Mouse (Mus musculus) embryo, embryonic 9.5 days (tissue): ENCODE data around the gene Olfr1099.

Experiments
- DNase-seq: peaks from one replicate; pipeline ENCODE4 v3.0.0-alpha.2; 2017; ENCODE audit errors: extremely low spot score

The Olfr1099 gene

DNA sequence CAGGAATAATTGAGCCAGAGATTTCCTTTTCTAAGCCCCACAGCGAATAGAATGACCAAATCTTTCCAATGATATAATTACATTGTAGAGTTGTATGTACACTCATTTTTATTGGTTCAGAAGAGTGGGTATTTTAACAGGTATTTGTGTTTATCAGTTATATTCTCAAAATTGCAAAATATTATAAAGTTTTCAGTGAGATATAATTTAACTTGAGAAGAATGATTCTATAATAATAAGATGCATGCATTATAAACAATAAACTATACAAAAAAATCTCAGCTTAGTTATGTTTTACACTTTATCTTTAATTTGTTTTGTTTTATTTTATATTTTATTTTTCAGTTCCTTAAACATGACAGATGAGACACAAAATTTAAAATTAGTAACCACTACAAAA, at the start of gene Olfr1099:
Gene Olfr1099, minus strand, starts transcription at position 101 of the 400 bp plus-strand sequence.
- no peak for DNase-seq

DNA sequence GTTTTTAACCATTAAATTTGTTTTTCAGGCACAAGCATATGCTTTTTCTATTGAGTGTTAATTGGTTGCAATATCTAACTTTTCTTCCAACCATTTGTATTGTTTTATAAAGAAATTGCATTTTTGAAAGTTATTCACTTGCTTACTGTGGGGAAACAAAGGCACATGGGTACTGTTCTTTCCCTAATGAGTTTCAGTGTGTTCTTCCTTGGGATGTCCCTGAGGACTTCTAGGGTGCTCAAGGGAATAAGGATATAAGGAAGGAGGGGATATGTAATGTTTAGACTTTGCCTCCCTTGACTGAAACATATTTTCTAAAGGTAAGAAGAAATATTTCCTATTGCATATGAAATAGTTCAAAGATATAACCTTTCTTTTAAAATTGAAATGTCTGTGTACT, 37.6 kb upstream of the Olfr1099 start, which contains the start of gene Olfr1102:
Gene Olfr1102, plus strand, starts transcription at position 301 of the 400 bp plus-strand sequence.
- DNase-seq = no peak

DNA sequence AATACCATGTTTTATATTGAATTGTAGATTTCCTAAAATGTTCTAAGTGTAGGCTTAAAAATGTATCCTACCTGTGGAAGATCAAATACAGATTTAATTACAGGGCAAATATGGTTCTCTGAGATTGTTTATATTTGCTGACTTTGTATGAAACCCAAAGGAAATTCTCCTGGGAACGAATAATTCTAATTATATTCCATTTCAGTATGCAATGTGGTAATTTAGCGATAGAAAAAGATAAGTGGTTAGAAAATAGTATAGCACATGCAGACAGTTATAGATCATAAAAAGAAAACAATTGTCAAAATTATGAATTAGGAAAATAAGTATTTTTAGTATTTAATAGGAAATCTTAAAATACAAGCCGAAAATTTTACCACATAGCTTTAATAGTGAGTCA, 30.6 kb upstream of the Olfr1099 start, which contains the start of gene Olfr1101:
Gene Olfr1101, minus strand, starts transcription at position 101 of the 400 bp plus-strand sequence.
- DNase-seq = no peak

DNA sequence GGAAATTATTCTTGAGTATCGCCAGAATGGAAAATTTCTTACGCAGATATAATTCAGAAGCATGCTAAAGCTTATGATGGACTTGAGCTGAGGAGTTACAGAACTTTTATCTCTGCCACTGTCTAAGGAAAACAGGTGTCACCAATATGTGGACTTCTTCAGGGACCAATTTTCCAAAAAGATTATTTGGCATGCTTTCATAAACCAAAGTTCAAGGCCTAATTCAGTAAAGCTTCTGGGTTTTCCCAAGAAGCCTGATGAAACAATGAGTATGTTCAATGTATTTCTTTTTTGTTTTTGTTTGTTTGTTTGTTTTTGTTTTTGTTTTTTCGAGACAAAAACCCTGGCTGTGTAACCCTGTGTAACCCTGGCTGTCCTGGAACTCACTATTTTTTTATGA, 19.4 kb upstream of the Olfr1099 start, which contains the start of gene Olfr1100:
Gene Olfr1100, minus strand, starts transcription at position 101 of the 400 bp plus-strand sequence.
- no peak for DNase-seq

DNA sequence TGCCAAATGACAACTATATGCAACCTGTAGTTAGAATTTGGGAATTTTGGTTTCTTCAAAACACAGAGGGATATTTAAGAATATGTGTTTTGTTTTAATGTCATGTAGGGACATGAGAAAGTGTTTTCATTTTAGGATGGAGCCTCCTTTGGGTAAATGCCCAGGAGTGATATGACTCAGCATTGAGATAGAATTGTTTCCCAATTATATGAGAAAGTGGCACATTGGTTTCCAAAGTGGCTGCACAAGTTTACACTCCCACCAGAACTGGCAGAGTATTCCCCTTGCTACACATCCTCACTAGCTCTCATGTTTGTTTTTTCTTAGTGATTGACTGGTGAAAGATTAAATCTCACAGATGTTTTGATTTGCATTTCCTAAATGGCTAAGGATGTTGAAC, 33.9 kb downstream of the Olfr1099 start:
- no peak for DNase-seq

DNA sequence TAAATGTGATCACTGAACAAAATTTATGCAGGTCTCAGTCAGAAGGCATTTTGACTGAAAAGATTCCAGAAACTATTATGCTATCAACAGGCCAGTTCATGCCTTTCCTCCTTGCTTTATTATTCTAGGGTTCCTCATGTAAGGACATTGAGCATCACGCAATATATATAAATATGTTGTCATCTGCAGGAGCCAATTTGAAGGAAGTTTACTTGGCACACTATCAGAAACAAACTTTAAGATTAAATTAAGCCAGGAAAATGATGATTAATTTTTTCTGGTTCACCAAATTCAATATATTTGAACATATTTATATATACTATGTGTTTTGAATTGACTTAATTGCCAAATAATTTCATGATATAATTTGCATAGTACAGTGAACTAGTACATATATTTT, 36.0 kb downstream of the Olfr1099 start, which contains the start of gene Olfr1098:
Gene Olfr1098, minus strand, starts transcription at position 101 of the 400 bp plus-strand sequence.
- DNase-seq = no peak

DNA sequence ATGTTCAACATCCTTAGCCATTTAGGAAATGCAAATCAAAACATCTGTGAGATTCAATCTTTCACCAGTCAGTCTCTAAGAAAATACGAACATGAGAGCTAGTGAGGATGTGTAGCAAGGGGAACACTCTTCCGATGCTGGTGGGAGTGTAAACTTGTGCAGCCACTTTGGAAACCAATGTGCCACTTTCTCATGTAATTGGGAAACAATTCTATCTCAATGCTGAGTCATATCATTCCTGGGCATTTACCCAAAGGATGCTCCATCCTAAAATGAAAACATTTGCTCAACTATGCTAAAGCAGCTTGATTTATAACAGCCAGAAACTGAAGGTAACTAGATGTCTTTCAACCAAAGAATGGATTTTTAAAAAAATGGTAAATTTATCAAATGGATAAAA, 54.8 kb downstream of the Olfr1099 start:
- DNase-seq = no peak
